Comparison of ENCODE assay signal across 23 mouse cellular contexts in the genomic region with DNA sequence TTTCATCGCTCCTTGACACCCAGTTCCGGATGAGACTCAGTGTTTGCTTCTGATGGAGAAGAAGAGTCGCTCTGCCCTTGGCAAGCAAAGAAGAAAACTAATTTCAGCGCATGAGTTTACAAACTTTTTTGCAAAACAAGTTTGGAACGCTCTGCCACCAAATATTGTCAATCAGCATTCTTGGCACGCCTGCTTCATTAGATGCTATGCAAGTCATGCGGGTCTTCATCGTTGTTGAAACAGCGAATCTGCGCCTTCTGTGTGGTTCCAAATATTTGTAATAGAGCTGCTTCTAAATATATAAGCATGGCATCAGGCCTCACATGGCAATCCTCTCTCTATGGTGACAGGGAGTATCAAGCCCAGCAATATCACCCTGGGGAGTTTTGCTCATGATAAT.
A peak's percentile ranks its signal among the peaks of the same experiment; 100 is the strongest.
DNase-seq lines count a peak whose midpoint lies in the region; ATAC-seq and TF ChIP-seq lines count a peak whose summit lies in the region.
"Had no signal": no experiment of that assay in that cellular context is flagged by ENCODE, and none has a peak within 500 bp of the region (broad histone marks: within the 10 kb centered on the region; RNA-seq: fewer than 3 reads in every experiment).

No protein-coding gene starts in this region.

- H3K4me1 ChIP-seq in forebrain, embryonic 12.5 days = peaks cover 4% of the 10 kb centered on the region; the same call in 1 of the 2 replicates
- peaks cover 18% of the 10 kb centered on the region; the same call in 1 of the 2 replicates for H3K4me1 ChIP-seq in forebrain, embryonic 10.5 days
- no peaks in the 10 kb centered on the region for H3K4me1 ChIP-seq in lung, postnatal 0 days (ENCODE audit: insufficient read depth, low read depth, low read length)
- no peaks in the 10 kb centered on the region for H3K4me1 ChIP-seq in forebrain, postnatal 0 days (ENCODE audit: insufficient read depth)
- H3K4me1 ChIP-seq in midbrain, embryonic 13.5 days (replicated peaks) = peaks cover 7% of the 10 kb centered on the region
- peaks cover 10% of the 10 kb centered on the region; the same call in 1 of the 2 replicates for H3K4me1 ChIP-seq in hindbrain, embryonic 13.5 days (replicated peaks)
- H3K4me1 ChIP-seq: embryonic facial prominence, embryonic 12.5 days; heart, embryonic 13.5 days; intestine, embryonic 15.5 days had no signal

- H3K9me3 ChIP-seq in forebrain, embryonic 12.5 days = no peaks in the 10 kb centered on the region
- H3K9me3 ChIP-seq in forebrain, embryonic 10.5 days = no peaks in the 10 kb centered on the region
- no peaks in the 10 kb centered on the region for H3K9me3 ChIP-seq in lung, postnatal 0 days (ENCODE audit: low read length)
- H3K9me3 ChIP-seq in forebrain, postnatal 0 days (ENCODE audit: low read length) = no peaks in the 10 kb centered on the region
- H3K9me3 ChIP-seq in midbrain, embryonic 13.5 days = 0 out of 2 replicates have a peak, but pooled peaks cover 5% of the 10 kb centered on the region
- 0 out of 2 replicates have a peak, but pooled peaks cover 4% of the 10 kb centered on the region for H3K9me3 ChIP-seq in hindbrain, embryonic 13.5 days
- H3K9me3 ChIP-seq: embryonic facial prominence, embryonic 12.5 days; heart, embryonic 13.5 days; hindbrain, embryonic 12.5 days; intestine, embryonic 15.5 days had no signal

- no peak for TF ChIP-seq CTCF in lung, postnatal 0 days (IDR thresholded peaks at IDR 0.05)
- no peak for TF ChIP-seq CTCF in forebrain, postnatal 0 days (IDR thresholded peaks at IDR 0.05; ENCODE audit: low read depth)

- no peak overlapping the region for H3K9ac ChIP-seq in forebrain, embryonic 12.5 days
- no peak overlapping the region for H3K9ac ChIP-seq in lung, postnatal 0 days (replicated peaks; ENCODE audit: low read depth)
- no peak overlapping the region for H3K9ac ChIP-seq in forebrain, postnatal 0 days
- H3K9ac ChIP-seq in midbrain, embryonic 13.5 days (replicated peaks) = no peak overlapping the region
- H3K9ac ChIP-seq in hindbrain, embryonic 13.5 days = no peak overlapping the region
- H3K9ac ChIP-seq: embryonic facial prominence, embryonic 12.5 days; heart, embryonic 13.5 days; hindbrain, embryonic 12.5 days; intestine, embryonic 15.5 days had no signal

- peak overlapping the region; percentile 32; the same call in 1 of the 2 replicates for H3K27ac ChIP-seq in forebrain, embryonic 12.5 days
- no peak overlapping the region for H3K27ac ChIP-seq in forebrain, embryonic 10.5 days
- no peak overlapping the region for H3K27ac ChIP-seq in lung, postnatal 0 days (ENCODE audit: low read length)
- no peak overlapping the region for H3K27ac ChIP-seq in forebrain, postnatal 0 days (ENCODE audit: low read depth, low read length)
- no peak overlapping the region for H3K27ac ChIP-seq in midbrain, embryonic 13.5 days
- H3K27ac ChIP-seq in hindbrain, embryonic 13.5 days = no peak overlapping the region
- H3K27ac ChIP-seq: embryonic facial prominence, embryonic 12.5 days; heart, embryonic 13.5 days; hindbrain, embryonic 12.5 days; hindbrain, postnatal 0 days; intestine, embryonic 15.5 days had no signal

- no peak overlapping the region for H3K4me3 ChIP-seq in forebrain, embryonic 12.5 days (replicated peaks)
- no peak overlapping the region for H3K4me3 ChIP-seq in forebrain, embryonic 10.5 days
- H3K4me3 ChIP-seq in lung, postnatal 0 days (ENCODE audit: low read depth, low read length) = no peak overlapping the region
- H3K4me3 ChIP-seq in forebrain, postnatal 0 days (ENCODE audit: low read depth, low read length) = no peak overlapping the region
- H3K4me3 ChIP-seq in midbrain, embryonic 13.5 days (replicated peaks) = no peak overlapping the region
- no peak overlapping the region for H3K4me3 ChIP-seq in hindbrain, embryonic 13.5 days
- H3K4me3 ChIP-seq: embryonic facial prominence, embryonic 12.5 days; heart, embryonic 13.5 days; hindbrain, embryonic 12.5 days; intestine, embryonic 15.5 days had no signal

- DNase-seq in forebrain, embryonic 10.5 days (ENCODE audit: extremely low spot score, low spot score) = no peak
- DNase-seq in lung, postnatal 10 days = peak; percentile 8
- DNase-seq in lung, postnatal 0 days (ENCODE audit: low spot score) = no peak
- peak; percentile 59 for DNase-seq in forebrain, postnatal 0 days
- DNase-seq: adrenal gland, adult 8-10 months; adrenal gland, postnatal 36 days; B cell, adult 2 months; cerebellum, adult 11 months; cerebellum, adult 8-10 months; cerebellum, postnatal 14 days; gastrocnemius, postnatal 14 days; heart, postnatal 36 days; kidney, adult 18-20 months had no signal

- no peak for TF ChIP-seq EP300 in lung, postnatal 0 days (IDR thresholded peaks at IDR 0.05)

- no peaks in the 10 kb centered on the region for H3K27me3 ChIP-seq in forebrain, embryonic 12.5 days
- no peaks in the 10 kb centered on the region for H3K27me3 ChIP-seq in forebrain, embryonic 10.5 days (ENCODE audit: poor library complexity, severe bottlenecking)
- no peaks in the 10 kb centered on the region for H3K27me3 ChIP-seq in lung, postnatal 0 days (replicated peaks; ENCODE audit: insufficient read depth, low read length)
- H3K27me3 ChIP-seq in forebrain, postnatal 0 days (ENCODE audit: insufficient read depth, low read length) = no peaks in the 10 kb centered on the region
- no peaks in the 10 kb centered on the region for H3K27me3 ChIP-seq in midbrain, embryonic 13.5 days
- no peaks in the 10 kb centered on the region for H3K27me3 ChIP-seq in hindbrain, embryonic 13.5 days
- H3K27me3 ChIP-seq: embryonic facial prominence, embryonic 12.5 days; heart, embryonic 13.5 days; hindbrain, embryonic 12.5 days; intestine, embryonic 15.5 days had no signal

- 95% methylated on average over 10 of the region's 10 CpGs for WGBS in forebrain, embryonic 12.5 days
- 97% methylated on average over 10 of the region's 10 CpGs for WGBS in forebrain, embryonic 10.5 days
- WGBS in lung, postnatal 0 days = 86% methylated on average over 10 of the region's 10 CpGs
- 54% methylated on average over 10 of the region's 10 CpGs for WGBS in forebrain, postnatal 0 days
- WGBS in midbrain, embryonic 13.5 days = 95% methylated on average over 10 of the region's 10 CpGs
- 92% methylated on average over 10 of the region's 10 CpGs for WGBS in hindbrain, embryonic 13.5 days

- no peaks in the 10 kb centered on the region for H3K36me3 ChIP-seq in forebrain, embryonic 12.5 days (replicated peaks)
- no peaks in the 10 kb centered on the region for H3K36me3 ChIP-seq in forebrain, embryonic 10.5 days (replicated peaks)
- no peaks in the 10 kb centered on the region for H3K36me3 ChIP-seq in lung, postnatal 0 days (ENCODE audit: insufficient read depth, low read length)
- no peaks in the 10 kb centered on the region for H3K36me3 ChIP-seq in forebrain, postnatal 0 days (ENCODE audit: insufficient read depth)
- no peaks in the 10 kb centered on the region for H3K36me3 ChIP-seq in midbrain, embryonic 13.5 days
- no peaks in the 10 kb centered on the region for H3K36me3 ChIP-seq in hindbrain, embryonic 13.5 days
- H3K36me3 ChIP-seq: embryonic facial prominence, embryonic 12.5 days; G1E; heart, embryonic 13.5 days; hindbrain, embryonic 12.5 days; intestine, embryonic 15.5 days had no signal

- no peak for ATAC-seq in forebrain, embryonic 12.5 days (ENCODE audit: low FRiP score)
- no peak for ATAC-seq in lung, postnatal 0 days
- no peak for ATAC-seq in forebrain, postnatal 0 days
- no peak for ATAC-seq in midbrain, embryonic 13.5 days
- ATAC-seq in hindbrain, embryonic 13.5 days (ENCODE audit: low FRiP score) = no peak
- ATAC-seq: CD4-positive, CD25-positive, alpha-beta regulatory T cell, adult 4 months; hindbrain, postnatal 0 days; intestine, embryonic 15.5 days had no signal

- no peak overlapping the region for H3K4me2 ChIP-seq in forebrain, embryonic 12.5 days
- no peak overlapping the region for H3K4me2 ChIP-seq in lung, postnatal 0 days (replicated peaks; ENCODE audit: low read depth, low read length)
- H3K4me2 ChIP-seq in forebrain, postnatal 0 days (ENCODE audit: low read depth) = no peak overlapping the region
- no peak overlapping the region for H3K4me2 ChIP-seq in midbrain, embryonic 13.5 days (replicated peaks)
- H3K4me2 ChIP-seq in hindbrain, embryonic 13.5 days = no peak overlapping the region
- H3K4me2 ChIP-seq: embryonic facial prominence, embryonic 12.5 days; heart, embryonic 13.5 days; hindbrain, embryonic 12.5 days; intestine, embryonic 15.5 days had no signal

Comparison
In these comparisons a context has a peak if more than half of its experiments do, and no peak if none do; other contexts are left out.
1. DNase-seq: peak in lung, postnatal 10 days (single experiment) and forebrain, postnatal 0 days (single experiment); none in forebrain, embryonic 10.5 days (single experiment) and lung, postnatal 0 days (single experiment).